Mouse (Mus musculus): ENCODE data around the gene A030005K14Rik. TPM values are rescaled to one million over a fixed set of nuclear protein-coding genes. Genes with fewer than 3 reads are reported as not detected.
A peak's percentile ranks its signal among the peaks of the same experiment; 100 is the strongest.

Gene A030005K14Rik
- not detected in 2 replicates for polyA plus RNA-seq (2015; fragmentation: Nextera tagmentation; extraction: Ambion mirVana)

GRCm38 (mm10) chr1:83059278-83059677 lies at the start of gene A030005K14Rik:
A030005K14Rik (minus strand) TSS chr1:83059378.
- Histone ChIP-seq H3K9me3 (ENCODE audit: low read length) (no peaks in the 10 kb centered on the region), H3K27me3 (replicated peaks; ENCODE audit: insufficient read depth, low read length) (no peaks in the 10 kb centered on the region), H3K36me3 (ENCODE audit: insufficient read depth, low read length) (no peaks in the 10 kb centered on the region), H3K27ac (ENCODE audit: low read length) (no peak within 1 kb of the TSS), H3K4me2 (replicated peaks; ENCODE audit: low read depth, low read length) (no peak within 1 kb of the TSS), H3K9ac (replicated peaks; ENCODE audit: low read depth) (no peak within 1 kb of the TSS), H3K4me1 (ENCODE audit: insufficient read depth, low read depth, low read length) (no peaks in the 10 kb centered on the region), H3K4me3 (ENCODE audit: low read depth, low read length) (no peak within 1 kb of the TSS)
- no peak for ATAC-seq
- DNase-seq (ENCODE audit: low spot score), result no peak
- WGBS, result 69% methylated on average over 9 of the region's 9 CpGs
- TF ChIP-seq CTCF (IDR thresholded peaks at IDR 0.05) (no peak), EP300 (IDR thresholded peaks at IDR 0.05) (no peak)

- Histone ChIP-seq H3K27ac (ENCODE audit: low read length) (no peak overlapping the region), H3K4me1 (ENCODE audit: insufficient read depth, low read depth, low read length) (no peaks in the 10 kb centered on the region), H3K36me3 (ENCODE audit: insufficient read depth, low read length) (no peaks in the 10 kb centered on the region), H3K27me3 (replicated peaks; ENCODE audit: insufficient read depth, low read length) (no peaks in the 10 kb centered on the region), H3K4me3 (ENCODE audit: low read depth, low read length) (no peak overlapping the region), H3K9me3 (ENCODE audit: low read length) (no peaks in the 10 kb centered on the region), H3K4me2 (replicated peaks; ENCODE audit: low read depth, low read length) (no peak overlapping the region), H3K9ac (replicated peaks; ENCODE audit: low read depth) (no peak overlapping the region)
- ATAC-seq, result no peak
- WGBS, result 68% methylated on average over 5 of the region's 5 CpGs
- no peak for DNase-seq (ENCODE audit: low spot score)
- TF ChIP-seq CTCF (IDR thresholded peaks at IDR 0.05) (no peak), EP300 (IDR thresholded peaks at IDR 0.05) (no peak)
These were observed 48.3 kb upstream of the A030005K14Rik start for GRCm38 (mm10) chr1:83107410-83107978.

- ATAC-seq, result no peak
- Histone ChIP-seq H3K9me3 (ENCODE audit: low read length) (no peaks in the 10 kb centered on the region), H3K9ac (replicated peaks; ENCODE audit: low read depth) (no peak overlapping the region), H3K4me3 (ENCODE audit: low read depth, low read length) (no peak overlapping the region), H3K4me1 (ENCODE audit: insufficient read depth, low read depth, low read length) (no peaks in the 10 kb centered on the region), H3K27me3 (replicated peaks; ENCODE audit: insufficient read depth, low read length) (no peaks in the 10 kb centered on the region), H3K4me2 (replicated peaks; ENCODE audit: low read depth, low read length) (no peak overlapping the region), H3K27ac (ENCODE audit: low read length) (no peak overlapping the region), H3K36me3 (ENCODE audit: insufficient read depth, low read length) (no peaks in the 10 kb centered on the region)
- DNase-seq (ENCODE audit: low spot score), result no peak
- TF ChIP-seq CTCF (IDR thresholded peaks at IDR 0.05) (no peak), EP300 (IDR thresholded peaks at IDR 0.05) (no peak)
- 64% methylated on average over 1 of the region's 1 CpGs for WGBS
These were observed 46.3 kb upstream of the A030005K14Rik start for GRCm38 (mm10) chr1:83105464-83105863.

- TF ChIP-seq EP300 (IDR thresholded peaks at IDR 0.05) (no peak), CTCF (IDR thresholded peaks at IDR 0.05) (no peak)
- ATAC-seq (no peak), DNase-seq (ENCODE audit: low spot score) (peak; percentile 18)
- no peak overlapping the region for H3K27ac ChIP-seq (ENCODE audit: low read length)
- H3K36me3 ChIP-seq (ENCODE audit: insufficient read depth, low read length), result no peaks in the 10 kb centered on the region
- no peak overlapping the region for H3K4me3 ChIP-seq (ENCODE audit: low read depth, low read length)
- H3K9me3 ChIP-seq (ENCODE audit: low read length), result no peaks in the 10 kb centered on the region
- H3K4me2 ChIP-seq (replicated peaks; ENCODE audit: low read depth, low read length), result no peak overlapping the region
- no peaks in the 10 kb centered on the region for H3K4me1 ChIP-seq (ENCODE audit: insufficient read depth, low read depth, low read length)
- no peak overlapping the region for H3K9ac ChIP-seq (replicated peaks; ENCODE audit: low read depth)
- H3K27me3 ChIP-seq (replicated peaks; ENCODE audit: insufficient read depth, low read length), result no peaks in the 10 kb centered on the region
- WGBS, result 25% methylated on average over 3 of the region's 3 CpGs
These were observed 42.7 kb upstream of the A030005K14Rik start for GRCm38 (mm10) chr1:83101891-83102290.

GRCm38 (mm10) chr1:83099580-83100137 lies 40.5 kb upstream of the A030005K14Rik start:
- ATAC-seq (peak; percentile 74), DNase-seq (ENCODE audit: low spot score) (peak; percentile 64)
- Histone ChIP-seq H3K36me3 (ENCODE audit: insufficient read depth, low read length) (no peaks in the 10 kb centered on the region), H3K27ac (ENCODE audit: low read length) (peak overlapping the region; percentile 33; the same call in 1 of the 2 replicates), H3K4me3 (ENCODE audit: low read depth, low read length) (no peak overlapping the region), H3K27me3 (replicated peaks; ENCODE audit: insufficient read depth, low read length) (no peaks in the 10 kb centered on the region), H3K4me2 (replicated peaks; ENCODE audit: low read depth, low read length) (no peak overlapping the region), H3K4me1 (ENCODE audit: insufficient read depth, low read depth, low read length) (no peaks in the 10 kb centered on the region), H3K9ac (replicated peaks; ENCODE audit: low read depth) (no peak overlapping the region), H3K9me3 (ENCODE audit: low read length) (no peaks in the 10 kb centered on the region)
- 50% methylated on average over 7 of the region's 7 CpGs for WGBS
- TF ChIP-seq EP300 (IDR thresholded peaks at IDR 0.05), result 0 out of 2 replicates have a peak, but pooled peaks have one; percentile 9
- TF ChIP-seq CTCF (IDR thresholded peaks at IDR 0.05), result no peak

- Histone ChIP-seq H3K27me3 (replicated peaks; ENCODE audit: insufficient read depth, low read length) (no peaks in the 10 kb centered on the region), H3K9ac (replicated peaks; ENCODE audit: low read depth) (no peak overlapping the region), H3K4me1 (ENCODE audit: insufficient read depth, low read depth, low read length) (no peaks in the 10 kb centered on the region), H3K9me3 (ENCODE audit: low read length) (no peaks in the 10 kb centered on the region), H3K27ac (ENCODE audit: low read length) (no peak overlapping the region), H3K36me3 (ENCODE audit: insufficient read depth, low read length) (no peaks in the 10 kb centered on the region), H3K4me2 (replicated peaks; ENCODE audit: low read depth, low read length) (no peak overlapping the region), H3K4me3 (ENCODE audit: low read depth, low read length) (no peak overlapping the region)
- no peak for ATAC-seq
- WGBS, result 76% methylated on average over 2 of the region's 2 CpGs
- no peak for DNase-seq (ENCODE audit: low spot score)
- no peak for TF ChIP-seq EP300 (IDR thresholded peaks at IDR 0.05)
- TF ChIP-seq CTCF (IDR thresholded peaks at IDR 0.05), result no peak
These were observed 40.0 kb upstream of the A030005K14Rik start for GRCm38 (mm10) chr1:83099160-83099559.

Data from lung, postnatal 0 days (tissue).